Mouse (Mus musculus): ENCODE measurements around the gene Usp15.

- TF ChIP-seq POLR2A (IDR thresholded peaks at IDR 0.05; ENCODE audit: control insufficient read depth, extremely low read depth, insufficient read depth, low read length, poor library complexity): no peak
- no peak for TF ChIP-seq CTCF (IDR thresholded peaks at IDR 0.05; ENCODE audit: borderline replicate concordance, control insufficient read depth, extremely low read depth, insufficient read depth, low read length, poor library complexity)
These were observed 139.7 kb downstream of the Usp15 start for GRCm38 (mm10) chr10:123057082-123057481.
